Comparison of ENCODE assay signal across 10 mouse cellular contexts in genomic region chr1:51288201-51288600, GRCm38 (mm10). TPM values are rescaled to one million over a fixed set of nuclear protein-coding genes. Genes with fewer than 3 reads are reported as not detected.
A peak's percentile ranks its signal among the peaks of the same experiment; 100 is the strongest.
DNase-seq lines count a peak whose midpoint lies in the region; ATAC-seq and TF ChIP-seq lines count a peak whose summit lies in the region.
"Had no signal": no experiment of that assay in that cellular context is flagged by ENCODE, and none has a peak within 500 bp of the region (broad histone marks: within the 10 kb centered on the region; RNA-seq: fewer than 3 reads in every experiment).

No protein-coding gene starts in this region.

- peak; percentile 44 to 51 for DNase-seq in cerebellum, postnatal 10 days
- DNase-seq in cerebellum, adult 9-10 months = no peak
- no peak for DNase-seq in layer of hippocampus, adult 2 months (ENCODE audit: low spot score in 2 of 2)
- no peak for DNase-seq in layer of hippocampus, adult 18-20 months (ENCODE audit: low spot score in 2 of 2)
- no peak for DNase-seq in urinary bladder, adult 18-20 months (ENCODE audit: low spot score in 2 of 2)
- no peak for DNase-seq in yolk sac, embryonic 10.5 days (ENCODE audit: low spot score)

- no peaks in the 10 kb centered on the region for H3K36me3 ChIP-seq in limb, embryonic 15.5 days
- H3K36me3 ChIP-seq in small intestine, adult 2 months (ENCODE audit: control insufficient read depth, insufficient read depth, low read length) = no peaks in the 10 kb centered on the region
- H3K36me3 ChIP-seq: neural tube, embryonic 12.5 days had no signal

- 33% methylated on average over 3 of the region's 3 CpGs for WGBS in limb, embryonic 15.5 days
- WGBS in small intestine, adult 2 months = 67% methylated on average over 3 of the region's 3 CpGs

- peak overlapping the region; percentile 39; the same call in 1 of the 2 replicates for H3K4me2 ChIP-seq in limb, embryonic 15.5 days
- H3K4me2 ChIP-seq: neural tube, embryonic 12.5 days had no signal

- no peak for TF ChIP-seq POLR2A in small intestine, adult 2 months (IDR thresholded peaks at IDR 0.05; ENCODE audit: low read depth, low read length)

- ATAC-seq in limb, embryonic 15.5 days (ENCODE audit: insufficient number of reproducible peaks, low FRiP score, low TSS enrichment, low read depth) = no peak

- H3K4me3 ChIP-seq in layer of hippocampus, adult 2 months = no peak overlapping the region
- peak overlapping the region; percentile 27 for H3K4me3 ChIP-seq in limb, embryonic 15.5 days
- no peak overlapping the region for H3K4me3 ChIP-seq in small intestine, adult 2 months (ENCODE audit: low read depth, low read length)
- H3K4me3 ChIP-seq: neural tube, embryonic 12.5 days had no signal

- no peak for TF ChIP-seq CTCF in layer of hippocampus, adult 2 months (conservative IDR thresholded peaks at IDR 0.05)
- no peak for TF ChIP-seq CTCF in small intestine, adult 2 months (IDR thresholded peaks at IDR 0.05; ENCODE audit: extremely low read depth, insufficient read length, insufficient replicate concordance, low read depth, low read length)

- no peak overlapping the region for H3K9ac ChIP-seq in limb, embryonic 15.5 days
- H3K9ac ChIP-seq: neural tube, embryonic 12.5 days had no signal

- peak overlapping the region; percentile 53; the same call in 1 of the 2 replicates for H3K27ac ChIP-seq in layer of hippocampus, adult 2 months
- H3K27ac ChIP-seq in limb, embryonic 15.5 days = peak overlapping the region; percentile 83
- H3K27ac ChIP-seq in small intestine, adult 2 months (ENCODE audit: insufficient read depth, low read depth, low read length) = peak overlapping the region; percentile 70
- H3K27ac ChIP-seq: neural tube, embryonic 12.5 days had no signal

- H3K9me3 ChIP-seq in limb, embryonic 15.5 days = no peaks in the 10 kb centered on the region
- H3K9me3 ChIP-seq: neural tube, embryonic 12.5 days had no signal

- peaks cover 21% of the 10 kb centered on the region for H3K4me1 ChIP-seq in limb, embryonic 15.5 days
- H3K4me1 ChIP-seq in small intestine, adult 2 months (ENCODE audit: control insufficient read depth, insufficient read depth, insufficient read length, low read length) = no peaks in the 10 kb centered on the region

- no peaks in the 10 kb centered on the region for H3K27me3 ChIP-seq in limb, embryonic 15.5 days
- no peaks in the 10 kb centered on the region for H3K27me3 ChIP-seq in small intestine, adult 2 months (ENCODE audit: control insufficient read depth, insufficient read depth, low read length)
- H3K27me3 ChIP-seq: neural tube, embryonic 12.5 days; Patski had no signal

RNA-seq across cellular contexts. Expression of gene Cavin2, which starts 0.7 kb away (rescaled TPM):
- 1 to 10 TPM; 6.8 to 7.7 TPM for total RNA-seq in layer of hippocampus, adult 2 months (2021)
- 1 to 10 TPM; 7.4 TPM for total RNA-seq in layer of hippocampus, adult 18-20 months (2021)
- 48.9 and 71.3 TPM in 2 replicates for polyA plus RNA-seq in limb, embryonic 15.5 days (2015; fragmentation: Nextera tagmentation; extraction: Ambion mirVana)
- polyA plus RNA-seq in small intestine, adult 2 months (2012; rRNA removed) = 7.5 and 10.1 TPM in 2 replicates

Comparison
In these comparisons a context has a peak if more than half of its experiments do, and no peak if none do; other contexts are left out.
1. DNase-seq: peak in cerebellum, postnatal 10 days (2 of 2); none in cerebellum, adult 9-10 months (single experiment), layer of hippocampus, adult 2 months (0 of 2), layer of hippocampus, adult 18-20 months (0 of 2), urinary bladder, adult 18-20 months (0 of 2) and yolk sac, embryonic 10.5 days (single experiment).
2. Peak in every context shown above with its lines, with median percentiles within 50 percentile points of each other: H3K27ac ChIP-seq.